Mouse (Mus musculus): Measurements from ENCODE around the gene Mgat5. TPM values are rescaled to one million over a fixed set of nuclear protein-coding genes. Genes with fewer than 3 reads are reported as not detected.

The Mgat5 gene
- polyA plus RNA-seq (2012; fragmentation: generic; extraction: Trizol), result 3.6 TPM
- long read RNA-seq, experiment 1, partial matches to known transcripts, result 0 of 1 reads
- long read RNA-seq, experiment 1, other reads (novel, unspliced or antisense), result 1 of 1 reads
- long read RNA-seq, experiment 2, partial matches to known transcripts, result 1 of 9 reads
- long read RNA-seq, experiment 2, other reads (novel, unspliced or antisense), result 8 of 9 reads

DNA sequence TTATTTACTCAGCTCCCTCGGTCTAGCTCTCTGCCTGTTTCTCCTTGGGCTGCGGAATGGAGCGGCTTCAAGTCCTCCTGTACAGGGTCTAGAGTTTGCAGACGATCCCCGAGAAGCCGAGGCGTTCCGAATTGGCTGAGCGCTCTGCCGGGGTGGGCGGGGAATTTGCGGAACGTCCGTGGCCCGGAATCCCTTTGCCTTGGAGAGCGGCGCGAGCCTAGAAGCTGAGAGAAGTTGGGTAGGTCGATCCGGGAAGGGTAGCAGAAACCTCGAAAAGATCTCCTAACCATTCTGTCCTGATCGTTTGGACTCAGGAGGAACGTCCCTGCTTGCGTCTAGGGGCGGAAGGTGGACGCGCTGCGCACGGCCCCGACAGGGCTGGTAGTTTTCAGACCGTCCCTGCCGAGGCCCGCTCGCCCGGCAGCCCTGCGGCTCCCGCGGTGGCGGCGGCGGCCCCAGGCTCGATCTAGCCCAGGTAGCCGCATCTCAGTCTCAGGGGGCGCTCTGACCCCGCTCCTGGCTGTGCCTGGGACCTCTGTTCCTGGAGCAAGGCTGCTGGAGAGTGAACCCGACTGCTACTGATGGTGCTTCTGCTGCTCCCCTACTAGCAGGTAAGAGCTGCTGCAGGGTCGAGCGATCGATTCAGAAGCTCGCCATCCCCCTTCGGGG, at the start of gene Mgat5:
Gene Mgat5 (plus strand): TSS at position 199 of the 669 bp plus-strand sequence.
- no peaks in the 10 kb centered on the region for H3K36me3 ChIP-seq (ENCODE audit: control insufficient read depth, insufficient read depth)
- peak; percentile 37 for TF ChIP-seq CTCF (IDR thresholded peaks at IDR 0.05; ENCODE audit: control insufficient read depth, insufficient read depth, insufficient read length)
- TF ChIP-seq MYOG (IDR thresholded peaks at IDR 0.05; ENCODE audit: control insufficient read depth, extremely low read depth, insufficient read length), result no peak
- H3K79me2 ChIP-seq (ENCODE audit: control insufficient read depth, insufficient read depth), result peaks cover 28% of the 10 kb centered on the region
- peak within 1 kb of the TSS; percentile 68 for H3K4me3 ChIP-seq (ENCODE audit: insufficient read depth, poor library complexity, severe bottlenecking)
- H3ac ChIP-seq (ENCODE audit: control insufficient read depth, insufficient read length, low read depth), result peak within 1 kb of the TSS; percentile 80
- H3K79me3 ChIP-seq (ENCODE audit: low read depth), result peaks cover 4% of the 10 kb centered on the region
- peaks cover 7% of the 10 kb centered on the region for H3K27me3 ChIP-seq (ENCODE audit: control insufficient read depth, insufficient read depth, insufficient read length)

DNA sequence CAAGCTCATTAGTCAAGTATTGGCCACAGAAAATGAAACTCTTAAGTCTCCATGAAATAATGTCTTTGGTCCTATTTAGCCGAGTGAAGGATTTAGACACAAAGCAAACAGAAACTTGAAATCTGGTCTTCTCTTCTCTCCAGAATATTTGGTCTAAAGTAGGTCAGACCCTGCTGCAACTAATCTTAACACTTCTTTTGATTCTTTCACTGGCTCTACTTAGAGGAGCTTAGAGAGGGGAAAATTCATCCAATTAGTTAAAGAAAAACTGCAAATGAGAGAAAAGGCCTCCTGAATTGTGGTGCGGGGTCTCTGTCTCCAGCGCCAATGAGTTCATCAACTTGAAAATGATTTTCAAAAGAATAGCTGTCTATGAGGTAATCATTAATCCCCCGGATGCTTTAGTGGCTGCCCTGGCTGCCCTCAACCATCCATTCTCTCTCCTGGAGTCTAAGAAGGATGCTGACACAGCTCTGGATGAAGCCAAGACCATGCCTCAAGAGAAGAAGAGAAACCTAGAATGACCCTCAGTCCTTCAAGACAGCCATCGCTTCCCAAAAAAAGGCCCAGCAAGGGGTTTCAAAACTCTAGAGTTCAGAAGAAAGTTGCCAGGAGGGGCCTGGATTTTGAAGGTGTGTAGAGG, 44.6 kb upstream of the Mgat5 start:
- H3K27me3 ChIP-seq (ENCODE audit: control insufficient read depth, insufficient read depth, insufficient read length), result no peaks in the 10 kb centered on the region
- no peaks in the 10 kb centered on the region for H3K36me3 ChIP-seq (ENCODE audit: control insufficient read depth, insufficient read depth)
- H3ac ChIP-seq (ENCODE audit: control insufficient read depth, insufficient read length, low read depth), result no peak overlapping the region
- H3K79me2 ChIP-seq (ENCODE audit: control insufficient read depth, insufficient read depth), result no peaks in the 10 kb centered on the region
- no peak for TF ChIP-seq CTCF (IDR thresholded peaks at IDR 0.05; ENCODE audit: control insufficient read depth, insufficient read depth, insufficient read length)
- TF ChIP-seq MYOG (IDR thresholded peaks at IDR 0.05; ENCODE audit: control insufficient read depth, extremely low read depth, insufficient read length), result no peak
- TF ChIP-seq CEBPB (IDR thresholded peaks at IDR 0.05; ENCODE audit: low read depth), result no peak
- TF ChIP-seq FOSL1 (IDR thresholded peaks at IDR 0.05; ENCODE audit: insufficient read depth, low read length, poor library complexity, severe bottlenecking), result no peak
- TF ChIP-seq USF1 (IDR thresholded peaks at IDR 0.05; ENCODE audit: low read depth), result no peak
- no peak for TF ChIP-seq MYOD1 (IDR thresholded peaks at IDR 0.05; ENCODE audit: control insufficient read depth, insufficient read length, low read depth)
- TF ChIP-seq MAX (IDR thresholded peaks at IDR 0.05), result no peak
- no peak overlapping the region for H3K4me3 ChIP-seq (ENCODE audit: insufficient read depth, poor library complexity, severe bottlenecking)
- H3K79me3 ChIP-seq (ENCODE audit: low read depth), result no peaks in the 10 kb centered on the region

DNA sequence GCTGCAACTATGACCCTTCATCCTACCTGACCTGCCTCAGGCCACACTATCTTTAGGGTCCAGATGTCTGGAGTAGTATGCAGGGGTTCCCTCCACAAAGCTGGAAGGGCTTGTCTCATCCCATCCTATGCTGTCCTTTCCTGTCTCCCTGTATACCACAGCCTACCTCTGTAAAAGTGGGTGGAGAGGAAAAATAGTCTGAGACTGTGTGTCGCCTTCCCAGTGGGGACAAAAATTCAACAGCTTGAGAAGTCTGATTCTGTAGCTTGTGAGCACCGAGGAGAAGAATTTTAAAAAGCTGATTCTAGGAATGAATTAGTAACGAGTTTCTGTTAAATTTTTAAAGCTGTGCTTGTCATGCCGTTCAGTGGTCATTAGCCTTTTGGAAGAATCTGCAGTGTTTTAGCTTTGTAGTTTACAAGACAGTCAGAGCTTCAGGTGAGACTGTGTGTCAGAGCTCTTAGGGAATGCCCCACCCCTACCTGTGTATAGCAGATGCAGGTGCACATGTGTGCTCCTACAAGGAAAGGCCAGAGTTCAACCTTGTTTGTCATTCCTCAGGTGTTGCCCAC, 40.1 kb upstream of the Mgat5 start:
- Histone ChIP-seq H3K4me3 (ENCODE audit: insufficient read depth, poor library complexity, severe bottlenecking) (no peak overlapping the region), H3K27me3 (ENCODE audit: control insufficient read depth, insufficient read depth, insufficient read length) (peaks cover under 1% of the 10 kb centered on the region), H3ac (ENCODE audit: control insufficient read depth, insufficient read length, low read depth) (no peak overlapping the region), H3K79me3 (ENCODE audit: low read depth) (no peaks in the 10 kb centered on the region), H3K79me2 (ENCODE audit: control insufficient read depth, insufficient read depth) (no peaks in the 10 kb centered on the region), H3K36me3 (ENCODE audit: control insufficient read depth, insufficient read depth) (no peaks in the 10 kb centered on the region)
- TF ChIP-seq MAX (IDR thresholded peaks at IDR 0.05), result no peak
- TF ChIP-seq CEBPB (IDR thresholded peaks at IDR 0.05; ENCODE audit: low read depth), result no peak
- TF ChIP-seq MYOD1 (IDR thresholded peaks at IDR 0.05; ENCODE audit: control insufficient read depth, insufficient read length, low read depth), result no peak
- no peak for TF ChIP-seq CTCF (IDR thresholded peaks at IDR 0.05; ENCODE audit: control insufficient read depth, insufficient read depth, insufficient read length)
- TF ChIP-seq FOSL1 (IDR thresholded peaks at IDR 0.05; ENCODE audit: insufficient read depth, low read length, poor library complexity, severe bottlenecking), result no peak
- TF ChIP-seq USF1 (IDR thresholded peaks at IDR 0.05; ENCODE audit: low read depth), result no peak
- no peak for TF ChIP-seq MYOG (IDR thresholded peaks at IDR 0.05; ENCODE audit: control insufficient read depth, extremely low read depth, insufficient read length)

DNA sequence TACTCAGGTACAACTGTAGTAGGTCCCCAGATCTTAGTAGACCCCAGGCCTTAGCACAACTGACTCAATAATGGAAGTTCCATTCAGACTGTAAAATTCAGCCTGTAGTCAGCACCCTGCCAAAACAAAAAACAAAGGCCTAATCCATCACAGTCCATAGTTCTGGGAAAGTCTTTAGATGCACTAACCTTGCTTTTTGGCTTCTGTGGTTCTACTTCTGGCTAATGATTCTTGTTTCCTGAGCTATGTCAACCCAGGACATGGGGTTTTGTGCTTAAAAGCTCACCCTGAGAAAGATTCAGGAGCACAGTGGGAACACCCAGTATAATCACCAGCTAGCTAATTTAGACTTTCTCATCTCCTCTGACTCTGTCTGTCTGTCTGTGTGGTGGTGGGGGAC, 38.3 kb upstream of the Mgat5 start:
- no peaks in the 10 kb centered on the region for H3K79me2 ChIP-seq (ENCODE audit: control insufficient read depth, insufficient read depth)
- no peaks in the 10 kb centered on the region for H3K79me3 ChIP-seq (ENCODE audit: low read depth)
- H3K36me3 ChIP-seq (ENCODE audit: control insufficient read depth, insufficient read depth), result no peaks in the 10 kb centered on the region
- TF ChIP-seq MAX (IDR thresholded peaks at IDR 0.05) (no peak), CEBPB (IDR thresholded peaks at IDR 0.05; ENCODE audit: low read depth) (no peak), MYOD1 (IDR thresholded peaks at IDR 0.05; ENCODE audit: control insufficient read depth, insufficient read length, low read depth) (no peak), CTCF (IDR thresholded peaks at IDR 0.05; ENCODE audit: control insufficient read depth, insufficient read depth, insufficient read length) (no peak), FOSL1 (IDR thresholded peaks at IDR 0.05; ENCODE audit: insufficient read depth, low read length, poor library complexity, severe bottlenecking) (no peak), MYOG (IDR thresholded peaks at IDR 0.05; ENCODE audit: control insufficient read depth, extremely low read depth, insufficient read length) (no peak), USF1 (IDR thresholded peaks at IDR 0.05; ENCODE audit: low read depth) (no peak)
- no peak overlapping the region for H3K4me3 ChIP-seq (ENCODE audit: insufficient read depth, poor library complexity, severe bottlenecking)
- H3ac ChIP-seq (ENCODE audit: control insufficient read depth, insufficient read length, low read depth), result no peak overlapping the region
- peaks cover 8% of the 10 kb centered on the region for H3K27me3 ChIP-seq (ENCODE audit: control insufficient read depth, insufficient read depth, insufficient read length)

DNA sequence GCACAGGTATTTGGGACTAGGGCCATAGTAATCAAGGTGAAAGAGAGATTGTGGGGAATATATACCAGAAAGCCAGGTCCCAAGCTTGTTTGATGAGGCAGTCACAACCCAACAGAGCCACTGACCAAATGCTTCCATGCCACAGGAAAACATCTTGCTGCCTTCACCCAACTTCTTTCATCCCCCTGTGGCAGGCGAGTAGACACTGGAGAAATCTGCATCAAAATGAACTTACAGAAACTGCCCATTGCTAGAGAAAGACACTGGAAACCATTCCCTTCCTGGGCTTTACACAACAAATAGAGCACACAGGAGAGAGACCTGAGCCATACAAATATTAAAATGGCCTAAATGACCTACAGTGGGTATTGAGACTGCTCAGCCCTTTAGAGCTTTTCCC, 37.2 kb upstream of the Mgat5 start:
- TF ChIP-seq MYOD1 (IDR thresholded peaks at IDR 0.05; ENCODE audit: control insufficient read depth, insufficient read length, low read depth), result no peak
- no peak for TF ChIP-seq MAX (IDR thresholded peaks at IDR 0.05)
- no peak for TF ChIP-seq USF1 (IDR thresholded peaks at IDR 0.05; ENCODE audit: low read depth)
- TF ChIP-seq FOSL1 (IDR thresholded peaks at IDR 0.05; ENCODE audit: insufficient read depth, low read length, poor library complexity, severe bottlenecking), result no peak
- no peak for TF ChIP-seq CTCF (IDR thresholded peaks at IDR 0.05; ENCODE audit: control insufficient read depth, insufficient read depth, insufficient read length)
- TF ChIP-seq MYOG (IDR thresholded peaks at IDR 0.05; ENCODE audit: control insufficient read depth, extremely low read depth, insufficient read length), result no peak
- TF ChIP-seq CEBPB (IDR thresholded peaks at IDR 0.05; ENCODE audit: low read depth), result no peak
- Histone ChIP-seq H3K4me3 (ENCODE audit: insufficient read depth, poor library complexity, severe bottlenecking) (no peak overlapping the region), H3K27me3 (ENCODE audit: control insufficient read depth, insufficient read depth, insufficient read length) (peaks cover 9% of the 10 kb centered on the region), H3K36me3 (ENCODE audit: control insufficient read depth, insufficient read depth) (no peaks in the 10 kb centered on the region), H3K79me3 (ENCODE audit: low read depth) (no peaks in the 10 kb centered on the region), H3K79me2 (ENCODE audit: control insufficient read depth, insufficient read depth) (no peaks in the 10 kb centered on the region), H3ac (ENCODE audit: control insufficient read depth, insufficient read length, low read depth) (no peak overlapping the region)
